ENCODE assay signal across 20 mouse cellular contexts in the genomic region with DNA sequence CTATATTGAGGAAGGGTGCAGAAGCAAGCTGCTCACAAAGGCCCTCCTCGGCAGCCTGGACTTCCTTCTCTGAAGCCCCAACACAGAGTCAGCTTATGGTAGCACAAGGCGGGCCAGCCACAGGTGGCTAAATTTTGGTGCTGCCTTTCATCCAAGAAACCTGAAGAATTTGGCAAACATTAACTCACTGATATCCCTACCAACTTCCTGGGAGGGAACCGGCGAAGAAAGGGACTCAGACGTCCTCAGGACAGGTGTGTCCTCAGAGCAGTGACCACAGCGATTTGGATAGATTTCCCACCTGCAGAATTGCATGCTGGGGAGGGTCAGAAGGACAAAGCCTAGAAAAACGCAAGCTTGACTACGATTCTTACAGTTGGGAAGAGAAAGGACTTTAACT. TPM values are rescaled to one million over a fixed set of nuclear protein-coding genes. Genes with fewer than 3 reads are reported as not detected.
DNase-seq lines count a peak whose midpoint lies in the region; ATAC-seq and TF ChIP-seq lines count a peak whose summit lies in the region.
"Had no signal": no experiment of that assay in that cellular context is flagged by ENCODE, and none has a peak within 500 bp of the region (broad histone marks: within the 10 kb centered on the region; RNA-seq: fewer than 3 reads in every experiment).

No protein-coding gene starts in this region.

- H3K4me3 ChIP-seq in heart, embryonic 12.5 days, result no peak overlapping the region
- H3K4me3 ChIP-seq in kidney, embryonic 15.5 days (replicated peaks), result 0 out of 2 replicates have a peak overlapping the region, but pooled peaks have one; percentile 96
- H3K4me3 ChIP-seq in E14TG2a.4 (replicated peaks; ENCODE audit: low read length), result peak overlapping the region; percentile 41; the same call in 1 of the 2 replicates
- H3K4me3 ChIP-seq in limb, embryonic 10.5 days, result no peak overlapping the region
- H3K4me3 ChIP-seq: hindbrain, embryonic 15.5 days; liver, embryonic 13.5 days; midbrain, embryonic 12.5 days; myocyte had no signal

- H3K4me2 ChIP-seq in heart, embryonic 12.5 days, result 0 out of 2 replicates have a peak overlapping the region, but pooled peaks have one; percentile 1
- H3K4me2 ChIP-seq in kidney, embryonic 15.5 days, result peak overlapping the region; percentile 80
- H3K4me2 ChIP-seq: hindbrain, embryonic 15.5 days; liver, embryonic 13.5 days; midbrain, embryonic 12.5 days had no signal

- no peak for TF ChIP-seq CTCF in E14TG2a.4 (conservative IDR thresholded peaks at IDR 0.05; ENCODE audit: low read length)

- ATAC-seq in heart, embryonic 12.5 days (ENCODE audit: insufficient number of reproducible peaks, low FRiP score), result no peak
- no peak for ATAC-seq in kidney, embryonic 15.5 days (replicated peaks; ENCODE audit: low FRiP score)

- no peak for DNase-seq in heart, postnatal 4 days
- no peak for DNase-seq in kidney, adult 18-20 months
- DNase-seq in limb, embryonic 10.5 days (ENCODE audit: low spot score), result no peak
- no peak for DNase-seq in adipocyte (ENCODE audit: low spot score)
- no peak for DNase-seq in spleen, postnatal 10 days (ENCODE audit: low spot score in 2 of 2)
- DNase-seq: B cell, adult 2 months; cerebellum, adult 11 months; cerebellum, postnatal 25 days; gastrocnemius, postnatal 36 days; kidney, postnatal 25 days; liver, embryonic 13.5 days; lung, postnatal 4 days; right cerebral cortex, adult 18-20 months; thymus, postnatal 4 days had no signal

- H3K9ac ChIP-seq in heart, embryonic 12.5 days, result no peak overlapping the region
- no peak overlapping the region for H3K9ac ChIP-seq in kidney, embryonic 15.5 days
- H3K9ac ChIP-seq: hindbrain, embryonic 15.5 days; liver, embryonic 13.5 days; midbrain, embryonic 12.5 days had no signal

- H3K27ac ChIP-seq in heart, embryonic 12.5 days (ENCODE audit: poor library complexity, severe bottlenecking), result peak overlapping the region; percentile 28
- H3K27ac ChIP-seq in kidney, embryonic 15.5 days, result peak overlapping the region; percentile 64
- H3K27ac ChIP-seq in limb, embryonic 10.5 days, result peak overlapping the region; percentile 61
- H3K27ac ChIP-seq: hindbrain, embryonic 15.5 days; liver, embryonic 13.5 days; midbrain, embryonic 12.5 days had no signal

- WGBS in heart, embryonic 12.5 days, result 68% methylated on average over 8 of the region's 8 CpGs
- WGBS in kidney, embryonic 15.5 days, result 54% methylated on average over 8 of the region's 8 CpGs
- 84% methylated on average over 8 of the region's 8 CpGs for WGBS in limb, embryonic 10.5 days

- H3K9me3 ChIP-seq in heart, embryonic 12.5 days (replicated peaks), result no peaks in the 10 kb centered on the region
- H3K9me3 ChIP-seq in kidney, embryonic 15.5 days (replicated peaks), result no peaks in the 10 kb centered on the region
- H3K9me3 ChIP-seq in E14TG2a.4 (ENCODE audit: low read length), result 0 out of 2 replicates have a peak, but pooled peaks cover 2% of the 10 kb centered on the region
- no peaks in the 10 kb centered on the region for H3K9me3 ChIP-seq in limb, embryonic 10.5 days (replicated peaks)
- H3K9me3 ChIP-seq: hindbrain, embryonic 15.5 days; liver, embryonic 13.5 days; midbrain, embryonic 12.5 days had no signal

- H3K4me1 ChIP-seq in heart, embryonic 12.5 days (replicated peaks), result peaks cover 37% of the 10 kb centered on the region
- peaks cover 51% of the 10 kb centered on the region for H3K4me1 ChIP-seq in kidney, embryonic 15.5 days
- H3K4me1 ChIP-seq in E14TG2a.4 (replicated peaks; ENCODE audit: low read depth, low read length), result peaks cover 36% of the 10 kb centered on the region
- peaks cover 52% of the 10 kb centered on the region for H3K4me1 ChIP-seq in limb, embryonic 10.5 days

- no peaks in the 10 kb centered on the region for H3K27me3 ChIP-seq in heart, embryonic 12.5 days (replicated peaks)
- no peaks in the 10 kb centered on the region for H3K27me3 ChIP-seq in kidney, embryonic 15.5 days
- H3K27me3 ChIP-seq in E14TG2a.4 (ENCODE audit: insufficient read depth, low read length), result peaks cover 72% of the 10 kb centered on the region
- peaks cover 20% of the 10 kb centered on the region for H3K27me3 ChIP-seq in limb, embryonic 10.5 days (ENCODE audit: low read depth, poor library complexity, severe bottlenecking)

- H3K36me3 ChIP-seq in heart, embryonic 12.5 days, result 0 out of 2 replicates have a peak, but pooled peaks cover 4% of the 10 kb centered on the region
- no peaks in the 10 kb centered on the region for H3K36me3 ChIP-seq in kidney, embryonic 15.5 days
- no peaks in the 10 kb centered on the region for H3K36me3 ChIP-seq in E14TG2a.4 (ENCODE audit: insufficient read depth, low read length)
- H3K36me3 ChIP-seq in limb, embryonic 10.5 days, result 0 out of 2 replicates have a peak, but pooled peaks cover 3% of the 10 kb centered on the region
- H3K36me3 ChIP-seq: hindbrain, embryonic 15.5 days; liver, embryonic 13.5 days; midbrain, embryonic 12.5 days had no signal

RNA-seq across cellular contexts. Expression of a gene that starts 4.1 kb away (rescaled TPM):
- 11.6 and 14.0 TPM in 2 replicates for polyA plus RNA-seq in heart, embryonic 12.5 days (2016; fragmentation: Nextera tagmentation; extraction: Ambion mirVana)
- total RNA-seq in heart, postnatal 4 days (2021), result 10 to 100 TPM; 31.0 to 33.3 TPM
- 17.1 and 17.3 TPM in 2 replicates for polyA plus RNA-seq in kidney, embryonic 15.5 days (2015; fragmentation: Nextera tagmentation; extraction: Ambion mirVana)
- polyA plus RNA-seq in limb, embryonic 10.5 days (2016; fragmentation: Nextera tagmentation; extraction: Ambion mirVana), result 5.4 and 6.3 TPM in 2 replicates

RNA-seq across cellular contexts. Expression of a gene that starts 44.3 kb away (rescaled TPM):
- 73.0 and 75.6 TPM in 2 replicates for polyA plus RNA-seq in heart, embryonic 12.5 days (2016; fragmentation: Nextera tagmentation; extraction: Ambion mirVana)
- total RNA-seq in heart, postnatal 4 days (2021), result 10 to 100 TPM; 49.5 to 65.6 TPM
- 80.6 and 92.5 TPM in 2 replicates for polyA plus RNA-seq in kidney, embryonic 15.5 days (2015; fragmentation: Nextera tagmentation; extraction: Ambion mirVana)
- 78.5 and 93.0 TPM in 2 replicates for polyA plus RNA-seq in limb, embryonic 10.5 days (2016; fragmentation: Nextera tagmentation; extraction: Ambion mirVana)

Comparison
In these comparisons a context has a peak if more than half of its experiments do, and no peak if none do; other contexts are left out.
1. H3K4me3 ChIP-seq: peak in kidney, embryonic 15.5 days (single experiment) and E14TG2a.4 (single experiment); none in heart, embryonic 12.5 days (single experiment) and limb, embryonic 10.5 days (single experiment).
2. Peak in every context shown above with its lines, with median percentiles within 50 percentile points of each other: H3K27ac ChIP-seq.